Mouse (Mus musculus) adrenal gland, postnatal 10 days (tissue): ENCODE data around the gene Zfp553. TPM values are rescaled to one million over a fixed set of nuclear protein-coding genes. Genes with fewer than 3 reads are reported as not detected.
"Not testable (repeated sequence)": the region's sequence is repeated elsewhere in the genome, so short reads cannot be mapped to it uniquely, and the experiment has no call there.

ENCODE experiments used
- DNase-seq: peaks from one replicate; pipeline ENCODE4 v3.0.0; 2021; ENCODE audit warnings: mixed read lengths
- total RNA-seq, 2 experiments: library from RNA; stranded (reverse); gene quantifications; 2 replicates each; pipeline ENCODE4 v1.2.3; 2021

Gene Zfp553
- total RNA-seq, 2 experiments from 2014 or later: 9.2 to 13.4 TPM

- DNase-seq: no peak
These were observed 904 bp downstream of the Zfp553 start for GRCm38 (mm10) chr7:127233765-127234164.

- DNase-seq: peak; percentile 38
These were observed 1.9 kb downstream of the Zfp553 start for GRCm38 (mm10) chr7:127234777-127235176.

- DNase-seq: no peak
These were observed 10.6 kb downstream of the Zfp553 start for GRCm38 (mm10) chr7:127243361-127243867.

DNA sequence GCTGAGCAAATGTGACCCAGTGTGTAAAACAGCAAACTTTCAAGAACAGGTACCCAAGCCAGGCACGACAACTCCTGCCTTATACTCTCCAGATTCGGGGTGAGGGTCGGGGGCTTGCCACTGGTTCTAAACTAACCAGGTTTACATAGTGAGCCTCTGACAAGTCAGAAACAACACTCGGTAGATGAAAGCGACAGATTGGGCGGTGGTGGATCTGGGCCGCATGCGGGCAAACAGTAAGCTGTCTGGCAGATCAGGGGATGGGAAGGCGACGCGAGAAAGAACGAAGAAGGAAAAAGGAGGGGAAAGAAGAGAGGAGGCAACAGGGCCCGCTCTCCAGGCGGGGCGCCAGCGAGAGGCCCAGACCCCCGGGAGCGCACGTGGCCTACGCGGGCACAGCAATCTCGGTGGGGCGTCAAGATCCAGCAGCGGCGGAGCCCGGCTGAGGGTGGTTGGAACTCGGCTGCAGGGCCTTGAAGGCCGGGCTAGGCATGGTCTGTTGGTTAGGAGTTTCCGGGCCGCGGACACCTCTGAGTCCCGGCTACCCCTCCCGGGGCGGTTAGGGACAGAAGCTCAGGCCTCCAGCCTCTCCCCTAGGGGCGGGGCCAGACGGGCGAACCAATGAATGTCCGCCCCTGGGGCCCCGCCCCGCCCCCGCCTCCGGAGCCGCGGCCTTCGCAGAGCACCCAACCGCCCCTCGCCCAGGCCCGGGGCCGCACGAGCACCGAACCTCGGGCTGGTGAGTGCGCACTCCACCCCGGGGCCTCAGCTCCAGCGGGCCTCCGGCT, 11.2 kb downstream of the Zfp553 start, which contains the start of gene Zfp771:
Gene Zfp771, plus strand, starts transcription at position 405 of the 788 bp plus-strand sequence.
- peak; percentile 98 for DNase-seq

GRCm38 (mm10) chr7:127244658-127245510, 12.0 kb downstream of the Zfp553 start:
- DNase-seq: no peak

GRCm38 (mm10) chr7:127250511-127250910, 17.6 kb downstream of the Zfp553 start:
- not testable (repeated sequence) for DNase-seq

DNA sequence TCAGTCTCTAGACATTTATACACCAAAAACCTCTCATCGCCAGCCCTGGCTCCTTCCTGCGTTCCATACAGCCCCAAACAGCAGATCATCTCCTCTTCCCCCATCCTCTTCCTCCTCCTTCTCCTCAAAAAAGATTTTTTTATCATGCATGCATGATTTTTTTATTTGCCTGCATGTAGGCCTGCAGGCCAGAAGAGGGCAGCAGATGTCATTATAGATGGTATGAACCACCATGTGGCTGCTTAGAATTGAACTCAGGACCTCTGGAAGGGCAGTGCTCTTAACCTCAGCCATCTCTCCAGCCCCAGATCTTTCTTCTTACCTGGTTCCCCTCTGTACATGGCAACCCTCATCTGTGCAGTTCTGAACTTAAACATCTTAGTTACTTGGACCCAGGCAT, 19.6 kb downstream of the Zfp553 start:
- no peak for DNase-seq

- DNase-seq: no peak
These were observed 20.5 kb downstream of the Zfp553 start for GRCm38 (mm10) chr7:127253341-127253740.

- peak; percentile 96 for DNase-seq
These were observed 21.2 kb downstream of the Zfp553 start for GRCm38 (mm10) chr7:127253821-127254769.

DNA sequence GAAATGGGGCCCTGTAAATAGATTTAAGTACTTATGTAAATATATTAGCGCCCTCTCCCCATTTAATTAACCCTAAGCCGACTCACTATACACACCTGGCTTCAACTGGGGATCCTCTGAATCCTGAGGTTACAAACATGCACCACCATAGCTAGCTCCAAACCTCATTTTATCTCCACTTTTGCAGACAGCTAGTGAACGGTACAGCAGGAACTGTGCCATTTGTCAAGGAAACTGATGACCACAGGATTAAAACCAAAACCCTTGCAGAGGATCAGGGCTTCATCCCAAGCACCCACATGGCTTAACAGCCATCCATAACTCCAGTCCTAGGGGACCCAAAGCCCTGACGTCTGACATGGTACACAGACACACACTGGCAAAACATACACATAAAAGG, 22.1 kb downstream of the Zfp553 start:
- no peak for DNase-seq

GRCm38 (mm10) chr7:127255965-127256364, 23.1 kb downstream of the Zfp553 start:
- no peak for DNase-seq

DNA sequence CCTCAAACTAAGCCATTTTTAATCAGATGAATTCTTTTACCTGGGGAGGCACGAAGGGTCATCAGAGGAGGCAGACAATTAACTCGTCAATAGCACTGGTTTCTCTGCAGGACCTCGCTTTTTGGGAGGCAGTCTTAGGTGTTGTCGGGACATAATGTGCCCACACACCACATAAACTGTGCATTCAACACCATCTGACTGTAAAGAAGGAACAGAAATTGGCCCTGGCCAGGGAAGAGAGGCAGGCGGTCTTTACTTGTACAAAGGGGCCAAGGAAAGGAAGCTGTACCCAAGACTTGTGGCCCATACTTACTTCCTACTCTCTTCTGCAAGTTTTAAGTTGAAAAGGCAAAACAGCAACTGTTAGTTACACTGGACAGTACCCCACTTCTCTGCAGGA, 23.7 kb downstream of the Zfp553 start:
- no peak for DNase-seq

- no peak for DNase-seq
These were observed 26.5 kb downstream of the Zfp553 start for GRCm38 (mm10) chr7:127259186-127259905.

GRCm38 (mm10) chr7:127260309-127261111, 27.6 kb downstream of the Zfp553 start, which contains the start of gene Dctpp1:
Gene Dctpp1 (minus strand): TSS chr7:127260709.
- peak; percentile 95 for DNase-seq

- DNase-seq: no peak
These were observed 29.5 kb downstream of the Zfp553 start for GRCm38 (mm10) chr7:127262218-127262961.

GRCm38 (mm10) chr7:127263526-127263925, 30.7 kb downstream of the Zfp553 start:
- no peak for DNase-seq

GRCm38 (mm10) chr7:127270256-127270655, 37.4 kb downstream of the Zfp553 start:
- no peak for DNase-seq

DNA sequence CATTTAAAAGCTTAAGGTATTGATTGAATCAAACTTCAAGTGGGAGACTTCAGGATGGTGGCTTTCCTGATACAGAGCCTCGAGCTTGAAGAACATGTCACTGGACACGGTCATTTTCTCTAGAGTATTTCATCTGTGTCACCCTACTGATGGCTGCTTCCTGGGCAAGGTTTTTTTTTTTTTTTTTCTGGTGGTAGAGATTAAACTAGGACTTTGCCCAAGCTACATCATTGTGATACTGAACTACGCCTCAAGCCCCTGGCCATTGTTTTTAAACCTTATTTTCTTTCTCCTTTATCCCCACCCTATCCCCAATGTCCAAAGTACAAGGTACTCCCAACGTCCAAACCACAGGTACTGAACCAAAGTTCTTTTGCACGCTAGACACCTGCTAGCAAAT, 37.8 kb downstream of the Zfp553 start:
- DNase-seq: no peak

DNA sequence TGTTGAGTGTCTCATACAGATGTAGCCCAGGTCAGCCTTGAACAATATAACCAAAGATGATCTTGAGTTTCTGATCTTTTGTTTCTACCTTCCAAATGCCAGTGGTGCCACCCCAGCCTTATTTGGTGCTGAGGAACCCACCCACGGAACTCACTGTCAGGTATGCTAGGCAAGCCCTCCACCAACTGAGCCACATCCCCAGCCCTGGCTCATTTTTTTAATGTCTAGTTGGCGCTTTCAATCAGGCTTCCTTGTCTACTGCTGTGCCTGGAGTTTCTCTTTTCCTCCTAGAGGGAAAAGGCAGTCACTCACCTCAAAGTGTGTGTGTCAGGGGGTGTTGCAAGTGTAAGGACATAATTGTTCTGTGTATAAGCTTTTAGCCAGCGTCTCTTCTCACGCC, 38.2 kb downstream of the Zfp553 start:
- DNase-seq: no peak
